Mouse (Mus musculus) kidney, postnatal 0 days (tissue): ENCODE data around the gene Hnrnpu. TPM values are rescaled to one million over a fixed set of nuclear protein-coding genes. Genes with fewer than 3 reads are reported as not detected.
A peak's percentile ranks its signal among the peaks of the same experiment; 100 is the strongest.

ENCODE experiments used
- ATAC-seq: fragments of 200-750 bp; cut with Nextera tagmentation; replicated peaks from 2 replicates; pipeline ENCODE4 v1.8.0; 2017; ENCODE audit warnings: low read depth, moderate number of reproducible peaks, moderate TSS enrichment, moderate library complexity; ENCODE audit not compliant: low FRiP score
- DNase-seq: peaks from one replicate; pipeline ENCODE4 v3.0.0-alpha.2; 2016; ENCODE audit warnings: low spot score
- H3K27ac ChIP-seq: fragments of 300-500 bp; sonication (generic); 2 replicates; pipeline ENCODE4 v1.5.1; 2014; ENCODE audit warnings: mild to moderate bottlenecking
- H3K27me3 ChIP-seq: fragments of 300-500 bp; sonication (generic); 2 replicates; pipeline ENCODE4 v1.6.1; 2014; ENCODE audit warnings: low read length, mixed read lengths; ENCODE audit not compliant: insufficient read depth
- H3K36me3 ChIP-seq: fragments of 300-500 bp; sonication (generic); 2 replicates; pipeline ENCODE4 v1.6.1; 2014; ENCODE audit warnings: low read length, mixed read lengths; ENCODE audit not compliant: insufficient read depth
- H3K4me1 ChIP-seq: fragments of 300-500 bp; sonication (generic); replicated peaks from 2 replicates; pipeline ENCODE4 v1.6.1; 2014; ENCODE audit warnings: antibody characterized with exemption, low read length, mixed read lengths; ENCODE audit not compliant: insufficient read depth
- H3K4me2 ChIP-seq: fragments of 300-500 bp; sonication (generic); 2 replicates; pipeline ENCODE4 v1.6.1; 2014; ENCODE audit warnings: mild to moderate bottlenecking, low read length, moderate library complexity, mixed read lengths
- H3K4me3 ChIP-seq: fragments of 300-500 bp; sonication (generic); replicated peaks from 2 replicates; pipeline ENCODE4 v1.5.1; 2014; ENCODE audit warnings: low read depth, low read length
- H3K9ac ChIP-seq: fragments of 300-500 bp; sonication (generic); 2 replicates; pipeline ENCODE4 v1.6.1; 2014; ENCODE audit warnings: low read depth, low read length
- H3K9me3 ChIP-seq: fragments of 300-500 bp; sonication (generic); replicated peaks from 2 replicates; pipeline ENCODE4 v1.6.1; 2016; ENCODE audit warnings: low read length, inconsistent platforms, mixed read lengths
- CTCF ChIP-seq: IDR thresholded peaks from 2 replicates; pipeline ENCODE4 v1.5.1; 2016; ENCODE audit warnings: antibody characterized with exemption, low read depth, mild to moderate bottlenecking, moderate library complexity
- WGBS: fragments of 180-500 bp; shearing (Covaris S2); extraction: QIAGEN DNeasy Blood & Tissue Kit; methylation state at CpG from one replicate; pipeline ENCODE4 v1.1.7; 2014; 5-methylcytosine and 5-hydroxymethylcytosine counted together
- polyA plus RNA-seq: library from polyadenylated mRNA; unstranded; fragments of >200 nt; fragmentation: Nextera tagmentation; extraction: Ambion mirVana; gene quantifications from 2 replicates; pipeline ENCODE4 v1.2.1, GENCODE M21; 2015

Hnrnpu gene
- polyA plus RNA-seq, 1 experiment from 2014 or later, result 302 TPM

DNA sequence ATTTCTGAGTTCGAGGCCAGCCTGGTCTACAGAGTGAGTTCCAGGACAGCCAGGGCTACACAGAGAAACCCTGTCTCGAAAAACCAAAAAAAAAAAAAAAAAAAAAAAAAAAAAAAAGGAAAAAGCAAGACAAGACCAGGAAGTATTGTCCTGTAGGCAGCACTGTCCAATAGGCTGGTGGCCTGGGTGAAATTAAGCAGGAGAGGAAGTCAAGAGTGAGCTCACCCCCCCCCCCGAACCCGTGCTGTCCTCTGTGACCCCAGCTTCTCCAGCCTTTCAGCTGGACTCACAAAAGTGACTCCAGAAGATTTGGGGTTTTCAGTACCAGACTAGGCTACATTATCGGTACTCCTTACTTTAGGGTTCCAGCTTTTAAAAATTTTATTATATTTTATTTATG lies 5.0 kb upstream of the Hnrnpu start:
- no peak overlapping the region for H3K4me2 ChIP-seq
- H3K27ac ChIP-seq, result no peak overlapping the region
- no peaks in the 10 kb centered on the region for H3K9me3 ChIP-seq
- no peak overlapping the region for H3K9ac ChIP-seq
- ATAC-seq, result no peak
- H3K4me1 ChIP-seq, result peaks cover 4% of the 10 kb centered on the region; the same call in 1 of the 2 replicates
- WGBS, result 84% methylated on average over 4 of the region's 5 CpGs
- no peak for DNase-seq
- no peak for TF ChIP-seq CTCF
- H3K27me3 ChIP-seq, result no peaks in the 10 kb centered on the region
- H3K4me3 ChIP-seq, result no peak overlapping the region
- H3K36me3 ChIP-seq, result no peaks in the 10 kb centered on the region

DNA sequence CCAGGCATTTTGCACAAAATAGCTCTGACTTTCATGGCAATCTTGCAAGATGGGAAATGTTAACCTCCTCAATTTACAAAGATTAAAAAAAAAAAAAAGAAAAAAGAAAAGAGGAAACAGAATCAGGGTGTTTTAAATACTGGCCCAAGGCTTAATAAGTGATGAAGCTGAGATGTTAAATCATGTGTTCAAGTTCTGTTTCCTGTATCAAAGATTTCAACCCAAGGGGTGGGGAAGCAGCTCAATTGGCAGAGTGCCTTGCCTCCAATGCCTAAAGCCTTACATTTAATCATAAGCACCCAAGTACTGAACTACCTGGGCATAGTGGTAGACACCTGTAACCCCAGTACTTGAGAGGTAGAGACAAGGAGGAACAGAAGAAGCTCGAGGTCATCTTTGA lies 4.5 kb upstream of the Hnrnpu start:
- no peak overlapping the region for H3K4me2 ChIP-seq
- no peak for TF ChIP-seq CTCF
- WGBS, result 86% methylated on average over 1 of the region's 1 CpGs
- H3K9ac ChIP-seq, result no peak overlapping the region
- ATAC-seq (no peak), DNase-seq (no peak)
- no peak overlapping the region for H3K4me3 ChIP-seq
- no peaks in the 10 kb centered on the region for H3K9me3 ChIP-seq
- no peak overlapping the region for H3K27ac ChIP-seq
- no peaks in the 10 kb centered on the region for H3K36me3 ChIP-seq
- H3K27me3 ChIP-seq, result no peaks in the 10 kb centered on the region
- peaks cover 4% of the 10 kb centered on the region; the same call in 1 of the 2 replicates for H3K4me1 ChIP-seq

DNA sequence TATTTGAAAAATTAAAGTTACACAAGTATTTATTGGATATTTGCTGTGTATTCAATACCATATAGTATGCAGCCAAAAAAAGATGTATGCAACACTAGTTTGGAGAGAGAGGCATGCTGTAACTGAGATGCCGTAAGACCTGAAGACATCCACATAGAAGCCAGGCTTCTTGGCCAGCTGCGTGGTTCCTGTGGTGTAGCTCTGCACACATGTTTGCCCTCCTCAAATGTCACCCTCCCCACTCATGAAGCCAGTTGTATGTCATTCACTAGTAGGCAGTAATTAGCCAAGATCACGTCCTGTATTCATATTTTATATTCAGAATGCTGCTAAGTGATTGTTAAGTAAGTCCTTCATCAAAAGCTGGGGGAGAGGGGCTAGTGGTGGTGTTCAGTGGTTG lies 3.8 kb upstream of the Hnrnpu start:
- peaks cover 4% of the 10 kb centered on the region; the same call in 1 of the 2 replicates for H3K4me1 ChIP-seq
- no peaks in the 10 kb centered on the region for H3K9me3 ChIP-seq
- DNase-seq (no peak), ATAC-seq (no peak)
- no peak overlapping the region for H3K4me3 ChIP-seq
- 81% methylated on average over 3 of the region's 3 CpGs for WGBS
- no peaks in the 10 kb centered on the region for H3K27me3 ChIP-seq
- no peaks in the 10 kb centered on the region for H3K36me3 ChIP-seq
- H3K4me2 ChIP-seq, result no peak overlapping the region
- no peak for TF ChIP-seq CTCF
- no peak overlapping the region for H3K27ac ChIP-seq
- no peak overlapping the region for H3K9ac ChIP-seq

DNA sequence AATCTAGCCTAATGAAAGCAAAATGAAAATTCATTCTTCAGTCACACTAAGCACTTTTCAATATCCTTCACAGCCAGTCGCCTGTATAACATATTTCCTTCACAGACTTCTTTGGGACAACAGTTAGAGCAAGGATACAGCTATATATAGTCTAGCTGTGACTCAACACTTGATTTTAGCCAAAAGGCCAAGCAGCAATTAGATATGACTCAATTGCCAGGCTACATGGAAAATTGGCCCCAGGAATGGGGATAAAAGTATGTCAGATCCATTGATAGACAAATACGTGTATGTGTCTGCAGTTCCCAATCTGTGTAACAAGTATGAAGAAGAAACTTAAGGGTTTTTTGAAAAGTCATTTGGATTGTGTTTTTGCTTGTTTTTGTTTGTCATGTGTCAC lies 2.6 kb upstream of the Hnrnpu start:
- Histone ChIP-seq H3K27ac (no peak overlapping the region), H3K4me3 (no peak overlapping the region), H3K4me1 (peaks cover 4% of the 10 kb centered on the region; the same call in 1 of the 2 replicates), H3K9me3 (no peaks in the 10 kb centered on the region), H3K36me3 (0 out of 2 replicates have a peak, but pooled peaks cover under 1% of the 10 kb centered on the region), H3K27me3 (no peaks in the 10 kb centered on the region), H3K9ac (no peak overlapping the region), H3K4me2 (no peak overlapping the region)
- WGBS, result 95% methylated on average over 2 of the region's 2 CpGs
- TF ChIP-seq CTCF, result no peak
- DNase-seq (no peak), ATAC-seq (no peak)

DNA sequence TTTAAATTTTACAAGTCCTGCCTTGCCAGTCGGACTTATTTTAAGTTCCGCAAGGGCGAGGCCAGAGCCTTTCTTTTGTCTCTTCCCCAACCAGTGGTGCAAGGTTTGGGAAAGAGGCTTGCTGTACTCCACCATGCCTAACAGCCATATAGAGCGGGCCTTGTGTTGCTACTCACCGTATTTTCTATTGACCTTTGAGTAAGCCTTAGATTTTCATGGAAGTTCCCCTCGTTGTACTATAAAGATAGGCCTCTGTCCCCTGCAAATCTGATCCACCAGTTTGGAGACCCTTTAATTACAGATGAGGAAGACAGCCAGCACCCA lies 683 bp upstream of the Hnrnpu start:
- peaks cover 13% of the 10 kb centered on the region; the same call in 1 of the 2 replicates for H3K36me3 ChIP-seq
- peak overlapping the region; percentile 69 for H3K4me2 ChIP-seq
- peaks cover 4% of the 10 kb centered on the region; the same call in 1 of the 2 replicates for H3K4me1 ChIP-seq
- WGBS, result 6% methylated on average over 6 of the region's 6 CpGs
- DNase-seq (peak; percentile 56), ATAC-seq (no peak)
- H3K9me3 ChIP-seq, result no peaks in the 10 kb centered on the region
- peak overlapping the region; percentile 100 for H3K4me3 ChIP-seq
- TF ChIP-seq CTCF, result no peak
- peak overlapping the region; percentile 100 for H3K27ac ChIP-seq
- H3K9ac ChIP-seq, result peak overlapping the region; percentile 100
- H3K27me3 ChIP-seq, result no peaks in the 10 kb centered on the region

DNA sequence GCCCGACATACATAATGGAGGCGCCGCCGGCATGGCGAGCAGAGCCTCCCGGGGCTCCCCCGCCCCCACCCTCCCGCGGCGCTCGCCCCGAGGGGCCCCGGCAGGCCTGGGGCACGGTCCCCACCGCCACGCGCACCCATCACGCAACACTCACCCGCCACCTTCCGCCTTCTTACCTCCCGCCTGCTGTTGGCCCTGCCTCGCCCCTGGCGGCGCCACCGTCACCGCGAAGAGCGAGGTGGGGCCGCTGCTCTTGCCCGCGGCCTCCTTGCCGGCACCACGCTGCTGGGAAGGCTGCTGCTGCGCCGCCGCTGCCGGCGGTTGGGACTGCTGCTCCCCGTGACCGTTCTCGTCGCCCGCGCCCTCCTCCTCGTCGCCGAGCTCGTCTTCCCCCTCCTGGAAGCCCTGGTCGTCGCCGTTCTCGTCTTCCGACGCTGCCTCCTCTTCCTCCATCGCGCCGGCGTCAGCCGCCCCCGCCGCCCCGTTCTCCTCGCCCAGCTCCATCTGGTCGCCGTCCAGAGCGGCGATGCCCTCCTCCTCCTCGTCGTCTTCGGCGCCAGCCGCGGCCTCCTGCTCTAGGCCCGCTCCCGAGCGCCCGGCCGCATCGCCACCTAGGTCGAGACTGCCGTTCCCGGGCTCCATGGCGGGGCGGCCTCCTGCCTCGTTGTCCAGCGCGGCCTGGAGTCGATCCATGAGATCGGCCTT lies 668 bp downstream of the Hnrnpu start:
- H3K9ac ChIP-seq, result peak overlapping the region; percentile 100

More for the DNA sequence above, 668 bp downstream of the Hnrnpu start:
- Histone ChIP-seq H3K4me3 (peak overlapping the region; percentile 100), H3K4me1 (peaks cover 10% of the 10 kb centered on the region; the same call in 1 of the 2 replicates), H3K9me3 (no peaks in the 10 kb centered on the region), H3K27ac (peak overlapping the region; percentile 100), H3K27me3 (no peaks in the 10 kb centered on the region), H3K4me2 (peak overlapping the region; percentile 83), H3K36me3 (peaks cover 26% of the 10 kb centered on the region)
- TF ChIP-seq CTCF, result no peak
- ATAC-seq (peak; percentile 12), DNase-seq (peak; percentile 42)
- under 1% methylated on average over 76 of the region's 89 CpGs for WGBS
